Mouse (Mus musculus): ENCODE measurements around the gene Abca2.
A peak's percentile ranks its signal among the peaks of the same experiment; 100 is the strongest.

The Abca2 gene

DNA sequence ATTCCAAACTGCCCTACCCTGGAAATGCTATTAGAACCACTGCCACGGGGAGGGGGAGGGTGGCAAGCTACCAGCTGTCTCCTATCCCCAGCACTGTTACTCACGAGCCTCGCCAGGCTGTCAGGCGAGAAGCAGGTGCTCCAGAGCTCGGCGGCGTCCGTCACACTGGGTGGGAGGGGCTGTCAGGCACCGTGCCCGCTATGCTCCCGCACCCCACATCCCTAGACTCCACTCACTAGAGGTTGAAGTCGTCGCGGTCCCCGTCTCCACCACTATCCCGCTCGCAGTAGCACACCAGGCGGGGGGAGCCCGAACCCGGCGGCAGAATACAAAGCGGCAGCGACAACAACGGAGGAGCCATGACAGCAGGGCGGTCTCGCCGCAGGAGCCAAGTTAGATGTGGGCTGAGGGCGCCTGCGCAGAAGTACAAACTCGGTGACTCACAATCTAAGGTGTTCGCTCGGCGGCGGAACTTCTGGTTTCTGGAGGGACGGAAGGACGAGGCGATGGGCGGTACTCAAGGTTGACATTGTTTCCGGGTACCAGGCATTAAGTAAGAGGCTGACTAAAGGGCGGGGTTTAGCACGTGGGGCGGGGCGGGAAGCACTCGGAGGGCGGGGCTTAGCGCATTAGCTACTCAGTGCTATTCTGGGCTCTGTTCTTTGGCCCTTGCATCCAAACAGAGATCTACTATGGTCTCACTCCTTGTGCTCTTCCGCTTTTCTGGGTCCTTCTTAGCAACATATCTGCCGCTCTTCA, 32.2 kb downstream of the Abca2 start, which contains the start of gene Paxx:
TSS of gene Paxx (minus strand) at position 544 of the 759 bp plus-strand sequence.
- DNase-seq (ENCODE audit: low spot score in 2 of 2): peak; percentile 79 to 84

GRCm38 (mm10) chr2:25461407-25461806, 32.9 kb downstream of the Abca2 start:
- DNase-seq (ENCODE audit: low spot score in 2 of 2): no peak

DNA sequence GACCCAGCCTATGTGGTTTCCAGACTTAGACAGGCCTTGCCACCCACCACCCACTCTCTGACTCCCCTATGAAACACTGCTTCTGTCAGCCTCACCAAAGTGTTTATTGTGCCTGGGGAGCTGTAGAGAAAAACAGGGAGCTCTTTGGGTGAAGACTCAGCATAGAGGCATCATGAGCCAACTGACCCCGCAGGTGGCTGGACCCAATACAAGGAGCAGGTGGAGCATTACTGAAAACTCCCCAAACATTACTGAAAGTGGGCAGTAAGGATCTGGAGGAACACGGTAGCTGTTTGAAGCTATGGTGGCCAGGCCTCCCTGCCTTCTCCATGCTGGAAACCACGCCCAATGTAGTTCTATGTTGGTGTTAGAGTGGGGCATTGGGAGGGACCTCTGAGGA, 35.1 kb downstream of the Abca2 start:
- no peak for DNase-seq (ENCODE audit: low spot score in 2 of 2)

DNA sequence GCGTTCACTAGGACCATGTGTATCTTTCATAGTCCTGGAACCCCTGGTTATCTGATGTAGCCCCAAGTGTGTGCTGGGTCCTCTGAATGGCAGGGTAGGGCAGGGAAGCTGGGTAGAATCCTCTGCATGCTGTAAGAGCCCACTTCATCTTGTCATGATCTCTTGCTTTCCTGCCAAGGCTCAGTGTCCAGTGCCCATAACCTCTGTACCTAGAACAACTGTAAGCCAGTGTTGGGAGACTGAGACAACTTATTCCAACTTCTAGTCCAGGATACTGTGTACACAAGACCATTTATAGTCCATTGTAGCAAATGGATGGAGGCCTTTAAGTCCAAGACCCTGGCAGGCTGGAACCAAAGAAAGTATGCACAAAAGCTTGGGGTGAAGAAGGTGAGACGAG, 36.8 kb downstream of the Abca2 start:
- no peak for DNase-seq (ENCODE audit: low spot score in 2 of 2)

GRCm38 (mm10) chr2:25465816-25466635, 37.5 kb downstream of the Abca2 start:
- peak; percentile 30 to 51 for DNase-seq (ENCODE audit: low spot score in 2 of 2)

DNA sequence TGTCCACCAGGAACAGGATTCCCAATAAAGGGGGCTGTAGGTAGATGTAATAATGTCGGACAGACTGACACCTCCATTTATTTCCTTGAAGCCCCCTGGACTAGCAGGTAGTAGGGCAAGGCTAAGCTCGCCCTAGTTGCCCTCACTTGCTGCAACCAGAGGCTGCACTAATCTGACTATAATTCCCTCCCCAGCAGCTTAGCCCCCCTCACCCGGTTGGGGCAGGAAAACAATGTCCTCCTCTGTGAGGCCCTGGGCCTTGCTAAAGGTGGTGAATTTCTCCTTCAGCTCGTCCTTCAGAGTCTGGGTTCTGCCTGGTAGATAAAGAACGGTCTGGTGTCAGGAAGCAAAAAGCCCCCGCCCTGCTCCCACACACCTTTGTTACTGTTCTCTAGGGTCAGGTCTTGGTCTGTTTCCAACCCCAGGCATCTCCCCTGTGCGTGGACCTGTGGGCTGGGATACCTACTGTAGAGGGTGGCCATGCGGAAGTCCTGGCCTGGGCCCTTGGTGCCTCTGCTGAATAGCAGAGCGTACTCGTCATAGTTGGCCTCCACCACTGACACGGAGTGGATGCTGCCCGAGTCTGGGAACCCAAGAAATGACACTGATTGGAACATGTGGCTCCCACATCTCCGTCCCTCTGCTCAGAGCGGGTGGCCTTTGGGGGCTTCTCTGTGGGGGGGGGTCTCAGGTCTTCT, 39.3 kb downstream of the Abca2 start:
- no peak for DNase-seq (ENCODE audit: low spot score in 2 of 2)

DNA sequence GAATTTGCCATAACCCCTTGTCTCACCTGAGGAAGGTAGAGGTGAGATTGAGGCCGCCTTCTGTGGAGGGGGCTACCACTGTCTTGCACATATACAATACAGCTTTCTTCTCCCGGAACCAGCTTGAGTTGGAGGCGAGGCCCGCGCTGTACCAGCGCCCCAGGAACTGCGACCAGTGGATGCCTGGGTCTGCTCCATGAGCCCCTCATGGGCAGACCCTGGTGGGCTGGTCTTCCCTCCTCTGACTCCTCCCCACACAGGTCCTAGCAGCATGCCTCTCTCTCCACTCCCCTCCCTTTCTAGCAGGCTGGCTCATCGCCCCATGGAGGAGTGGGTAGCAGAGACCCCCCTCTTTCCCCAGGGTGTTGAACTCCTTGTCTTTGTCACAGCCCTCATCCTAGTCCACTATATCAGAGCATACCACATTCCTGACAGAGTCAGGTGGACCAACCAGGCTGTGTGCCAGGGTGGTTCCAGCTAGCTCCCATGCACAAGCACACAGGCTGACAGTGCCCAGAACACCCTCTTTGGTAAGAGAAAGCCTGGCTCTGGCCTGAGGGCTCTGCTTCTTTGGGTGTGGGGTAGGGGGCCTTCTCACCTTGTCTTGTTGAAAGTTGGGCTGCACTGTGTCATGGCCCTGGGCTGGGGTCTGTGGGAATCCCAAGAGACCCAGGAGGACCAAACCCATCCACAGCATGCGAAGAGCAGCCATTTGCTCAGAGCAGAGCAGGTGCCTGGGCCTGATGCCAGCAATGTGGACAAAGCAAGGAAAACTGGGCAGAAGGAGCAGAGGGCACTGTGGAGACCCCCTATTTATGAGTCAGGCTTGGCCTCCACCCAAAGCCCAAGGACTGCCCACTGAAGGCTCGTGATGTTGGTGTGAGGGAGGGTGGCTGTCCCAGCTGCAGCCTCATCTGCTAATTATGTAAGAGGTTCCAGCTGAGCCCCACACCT, 40.7 kb downstream of the Abca2 start:
- DNase-seq (ENCODE audit: low spot score in 2 of 2): no peak

GRCm38 (mm10) chr2:25469969-25470368, 41.5 kb downstream of the Abca2 start, which contains the start of gene Ptgds:
Gene Ptgds, minus strand, starts transcription at chr2:25470046.
- no peak for DNase-seq (ENCODE audit: low spot score in 2 of 2)

DNA sequence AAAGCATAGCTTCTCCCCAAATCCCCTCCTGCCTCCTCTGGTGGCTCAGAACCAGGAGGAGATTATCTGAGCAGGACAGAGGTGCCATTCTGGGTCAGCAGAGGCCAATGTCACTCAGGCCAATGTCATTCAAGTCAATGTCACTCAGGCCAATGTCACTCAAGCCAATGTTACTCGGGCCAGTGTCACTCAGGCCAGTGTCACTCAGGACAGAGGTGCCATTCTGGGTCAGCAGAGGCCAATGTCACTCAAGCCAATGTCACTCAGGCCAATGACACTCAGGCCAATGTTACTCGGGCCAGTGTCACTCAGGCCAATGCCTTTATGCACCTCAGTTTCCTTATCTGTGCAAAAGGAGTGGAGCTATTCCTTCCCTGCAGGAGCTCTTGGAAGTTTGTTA, 44.0 kb downstream of the Abca2 start:
- no peak for DNase-seq (ENCODE audit: low spot score in 2 of 2)

GRCm38 (mm10) chr2:25477541-25477940, 49.0 kb downstream of the Abca2 start:
- no peak for DNase-seq (ENCODE audit: low spot score in 2 of 2)

- DNase-seq (ENCODE audit: low spot score in 2 of 2): no peak
Measured at GRCm38 (mm10) chr2:25477967-25478675, 49.6 kb downstream of the Abca2 start.

DNA sequence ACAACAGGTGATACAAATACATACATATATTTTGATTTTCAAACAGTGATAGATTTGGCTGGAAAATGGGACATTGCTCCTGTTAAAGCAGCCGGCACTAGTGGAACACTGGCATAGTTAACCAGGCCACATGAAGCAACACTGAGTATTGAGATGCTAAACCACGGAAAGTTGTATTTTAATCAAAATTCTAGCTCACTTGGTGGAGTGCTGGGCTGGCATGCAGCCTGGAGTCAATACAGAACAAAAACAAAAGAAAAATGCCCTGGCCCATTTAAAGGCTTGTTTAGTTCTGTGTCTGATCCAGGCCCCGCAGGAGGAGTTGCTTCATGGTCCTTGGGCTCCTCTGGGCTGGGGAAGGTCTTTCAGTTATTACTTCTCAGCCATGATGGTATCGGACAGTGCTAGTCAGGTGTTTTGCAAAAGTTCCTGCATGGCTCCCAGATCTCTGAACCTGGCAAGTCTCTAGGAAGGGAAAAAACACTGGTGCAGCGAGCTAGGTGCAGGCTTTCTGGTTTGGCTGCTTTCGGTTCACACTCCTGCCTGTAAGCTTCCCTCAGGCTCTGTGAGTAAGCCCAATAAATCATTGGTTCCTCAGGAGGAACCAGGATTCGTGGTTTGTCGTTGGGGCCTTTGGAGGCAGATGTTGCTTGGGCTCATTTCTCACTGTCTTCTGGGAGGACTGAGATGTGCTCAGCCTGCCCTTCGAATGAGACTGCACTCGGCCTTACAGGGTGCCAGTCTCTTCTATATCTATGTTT, 51.2 kb downstream of the Abca2 start:
- DNase-seq (ENCODE audit: low spot score in 2 of 2): no peak

DNA sequence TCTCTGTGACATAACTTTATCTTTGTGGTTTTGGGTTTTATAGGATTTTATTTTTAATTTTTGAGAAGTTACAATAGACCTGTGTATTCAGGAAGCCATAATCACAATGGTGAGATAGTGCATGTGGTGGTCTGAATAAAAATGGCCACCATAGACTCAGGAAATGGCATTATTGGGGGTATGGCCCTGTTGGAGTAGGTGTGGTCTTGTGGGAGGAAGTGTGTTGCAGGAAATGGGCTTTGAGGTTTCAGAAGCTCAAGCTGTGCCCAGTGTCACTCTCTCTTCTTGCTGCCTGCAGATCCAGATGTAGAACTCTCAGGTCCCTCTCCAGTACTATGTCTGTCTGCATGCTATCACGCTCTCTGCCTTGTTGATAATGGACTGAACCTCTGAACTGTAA, 52.0 kb downstream of the Abca2 start:
- no peak for DNase-seq (ENCODE audit: low spot score in 2 of 2)

GRCm38 (mm10) chr2:25482969-25483368, 54.5 kb downstream of the Abca2 start:
- peak; percentile 21 to 40 for DNase-seq (ENCODE audit: low spot score in 2 of 2)

- no peak for DNase-seq (ENCODE audit: low spot score in 2 of 2)
Measured at GRCm38 (mm10) chr2:25484901-25485647, 56.6 kb downstream of the Abca2 start.

GRCm38 (mm10) chr2:25487965-25488670, 59.6 kb downstream of the Abca2 start:
- DNase-seq (ENCODE audit: low spot score in 2 of 2): no peak

GRCm38 (mm10) chr2:25488671-25489068, 60.2 kb downstream of the Abca2 start:
- no peak for DNase-seq (ENCODE audit: low spot score in 2 of 2)

- DNase-seq (ENCODE audit: low spot score in 2 of 2): no peak
Measured at GRCm38 (mm10) chr2:25492988-25493387, 64.5 kb downstream of the Abca2 start.
